ENCODE assay signal across 13 mouse cellular contexts in genomic region chr6:22157461-22157860, GRCm38 (mm10).
DNase-seq lines count a peak whose midpoint lies in the region; ATAC-seq and TF ChIP-seq lines count a peak whose summit lies in the region.
"Had no signal": no experiment of that assay in that cellular context is flagged by ENCODE, and none has a peak within 500 bp of the region (broad histone marks: within the 10 kb centered on the region; RNA-seq: fewer than 3 reads in every experiment).

No protein-coding gene starts in this region.

- H3K9ac ChIP-seq in lung, embryonic 14.5 days, result no peak overlapping the region
- no peak overlapping the region for H3K9ac ChIP-seq in midbrain, embryonic 14.5 days (replicated peaks; ENCODE audit: low read length)
- H3K9ac ChIP-seq: embryonic facial prominence, embryonic 15.5 days; lung, embryonic 15.5 days had no signal

- no peak for TF ChIP-seq CTCF in lung, embryonic 14.5 days (IDR thresholded peaks at IDR 0.05; ENCODE audit: low read depth)

- no peaks in the 10 kb centered on the region for H3K9me3 ChIP-seq in lung, embryonic 14.5 days (ENCODE audit: low read depth, low read length)
- H3K9me3 ChIP-seq in midbrain, embryonic 14.5 days (ENCODE audit: control insufficient read depth, low read length), result no peaks in the 10 kb centered on the region
- H3K9me3 ChIP-seq: embryonic facial prominence, embryonic 15.5 days; lung, embryonic 15.5 days had no signal

- no peak overlapping the region for H3K4me3 ChIP-seq in lung, embryonic 14.5 days (ENCODE audit: low read depth, low read length)
- H3K4me3 ChIP-seq in midbrain, embryonic 14.5 days (replicated peaks; ENCODE audit: low read depth, low read length), result no peak overlapping the region
- H3K4me3 ChIP-seq: embryonic facial prominence, embryonic 15.5 days; left cerebral cortex, adult 2 months; lung, embryonic 15.5 days; myocyte had no signal

- H3K4me1 ChIP-seq in lung, embryonic 14.5 days (ENCODE audit: insufficient read depth), result no peaks in the 10 kb centered on the region
- no peaks in the 10 kb centered on the region for H3K4me1 ChIP-seq in midbrain, embryonic 14.5 days (ENCODE audit: control insufficient read depth, insufficient read depth, low read length)

- no peak overlapping the region for H3K27ac ChIP-seq in lung, embryonic 14.5 days (ENCODE audit: low read depth)
- H3K27ac ChIP-seq in midbrain, embryonic 14.5 days (replicated peaks; ENCODE audit: low read depth, low read length), result no peak overlapping the region
- H3K27ac ChIP-seq: embryonic facial prominence, embryonic 15.5 days; left cerebral cortex, adult 2 months; lung, embryonic 15.5 days had no signal

- WGBS in lung, embryonic 14.5 days, result 53% methylated on average over 5 of the region's 5 CpGs
- 86% methylated on average over 5 of the region's 5 CpGs for whole genome bisulfite sequencing in midbrain, embryonic 14.5 days

- H3K4me2 ChIP-seq in lung, embryonic 14.5 days, result no peak overlapping the region
- no peak overlapping the region for H3K4me2 ChIP-seq in midbrain, embryonic 14.5 days (ENCODE audit: low read length)
- H3K4me2 ChIP-seq: embryonic facial prominence, embryonic 15.5 days; lung, embryonic 15.5 days had no signal

- ATAC-seq in lung, embryonic 14.5 days (ENCODE audit: insufficient read depth), result no peak
- no peak for ATAC-seq in midbrain, embryonic 14.5 days (ENCODE audit: low FRiP score, low TSS enrichment)

- DNase-seq in adrenal gland, adult 2 months, result peak; percentile 15
- no peak for DNase-seq in adrenal gland, postnatal 4 days (ENCODE audit: low spot score in 2 of 2)
- peak; percentile 17 for DNase-seq in lung, embryonic 14.5 days
- no peak for DNase-seq in lung, postnatal 25 days (ENCODE audit: low spot score)
- DNase-seq in cerebellum, adult 9-10 months, result peak; percentile 61
- peak; percentile 11 for DNase-seq in heart, postnatal 4 days
- no peak for DNase-seq in midbrain, embryonic 14.5 days
- DNase-seq in thymus, postnatal 25 days, result no peak
- DNase-seq: retina, postnatal 1 day had no signal

- H3K27me3 ChIP-seq in lung, embryonic 14.5 days (ENCODE audit: insufficient read depth, low read length), result no peaks in the 10 kb centered on the region
- no peaks in the 10 kb centered on the region for H3K27me3 ChIP-seq in midbrain, embryonic 14.5 days (ENCODE audit: control insufficient read depth, insufficient read depth, low read length)
- H3K27me3 ChIP-seq: embryonic facial prominence, embryonic 15.5 days; lung, embryonic 15.5 days had no signal

- H3K36me3 ChIP-seq in lung, embryonic 14.5 days (ENCODE audit: insufficient read depth), result no peaks in the 10 kb centered on the region
- no peaks in the 10 kb centered on the region for H3K36me3 ChIP-seq in midbrain, embryonic 14.5 days (ENCODE audit: control insufficient read depth, insufficient read depth, low read length)
- H3K36me3 ChIP-seq: lung, embryonic 15.5 days had no signal

Comparison
In these comparisons a context has a peak if more than half of its experiments do, and no peak if none do; other contexts are left out.
1. DNase-seq: peak in adrenal gland, adult 2 months (single experiment), lung, embryonic 14.5 days (single experiment), cerebellum, adult 9-10 months (single experiment) and heart, postnatal 4 days (single experiment); none in adrenal gland, postnatal 4 days (0 of 2), lung, postnatal 25 days (single experiment), midbrain, embryonic 14.5 days (single experiment) and thymus, postnatal 25 days (single experiment).